8 mouse cellular contexts compared by ENCODE assay signal in genomic region chr15:100747121-100747963, GRCm38 (mm10). TPM values are rescaled to one million over a fixed set of nuclear protein-coding genes. Genes with fewer than 3 reads are reported as not detected.
DNase-seq lines count a peak whose midpoint lies in the region; ATAC-seq lines count a peak whose summit lies in the region.

No protein-coding gene starts in this region.

- intact Hi-C loops in gastrocnemius, postnatal 14 days (cut with DNase I; ENCODE audit: low total_unique reads) = no loop called here

- no peaks in the 10 kb centered on the region for H3K36me3 ChIP-seq in neural tube, embryonic 11.5 days (ENCODE audit: control insufficient read depth, insufficient read depth, low read length)
- no peaks in the 10 kb centered on the region for H3K36me3 ChIP-seq in hindbrain, embryonic 11.5 days (ENCODE audit: control insufficient read depth, insufficient read depth, low read length)
- H3K36me3 ChIP-seq in liver, embryonic 11.5 days (ENCODE audit: control insufficient read depth, insufficient read depth, low read length) = no peaks in the 10 kb centered on the region

- H3K4me2 ChIP-seq in neural tube, embryonic 11.5 days (ENCODE audit: low read depth) = peak overlapping the region; percentile 37
- peak overlapping the region; percentile 42 for H3K4me2 ChIP-seq in hindbrain, embryonic 11.5 days (replicated peaks; ENCODE audit: low read depth, low read length)
- peak overlapping the region; percentile 70 for H3K4me2 ChIP-seq in liver, embryonic 11.5 days

- H3K9me3 ChIP-seq in neural tube, embryonic 11.5 days (ENCODE audit: control insufficient read depth, low read length) = no peaks in the 10 kb centered on the region
- H3K9me3 ChIP-seq in hindbrain, embryonic 11.5 days (ENCODE audit: control insufficient read depth, low read length) = no peaks in the 10 kb centered on the region
- H3K9me3 ChIP-seq in liver, embryonic 11.5 days (ENCODE audit: control insufficient read depth, low read length) = no peaks in the 10 kb centered on the region

- H3K4me3 ChIP-seq in neural tube, embryonic 11.5 days (ENCODE audit: low read depth, low read length) = peak overlapping the region; percentile 19
- H3K4me3 ChIP-seq in hindbrain, embryonic 11.5 days (ENCODE audit: low read depth, low read length) = peak overlapping the region; percentile 6; the same call in 1 of the 2 replicates
- H3K4me3 ChIP-seq in liver, embryonic 11.5 days (ENCODE audit: low read depth, low read length) = peak overlapping the region; percentile 36

- no peaks in the 10 kb centered on the region; the same call in 1 of the 2 replicates for H3K4me1 ChIP-seq in neural tube, embryonic 11.5 days (ENCODE audit: control insufficient read depth, insufficient read depth, low read length)
- H3K4me1 ChIP-seq in hindbrain, embryonic 11.5 days (replicated peaks; ENCODE audit: control insufficient read depth, insufficient read depth, low read length) = no peaks in the 10 kb centered on the region
- H3K4me1 ChIP-seq in liver, embryonic 11.5 days (replicated peaks; ENCODE audit: control insufficient read depth, insufficient read depth, low read length) = peaks cover 15% of the 10 kb centered on the region

- ATAC-seq in neural tube, embryonic 11.5 days (ENCODE audit: insufficient read depth, low FRiP score, low TSS enrichment) = no peak
- ATAC-seq in hindbrain, embryonic 11.5 days (ENCODE audit: low FRiP score) = no peak
- ATAC-seq in liver, embryonic 11.5 days (replicated peaks; ENCODE audit: low FRiP score) = peak; percentile 97

- no peak overlapping the region for H3K27ac ChIP-seq in neural tube, embryonic 11.5 days (ENCODE audit: low read depth, low read length)
- no peak overlapping the region for H3K27ac ChIP-seq in hindbrain, embryonic 11.5 days (ENCODE audit: low read depth, low read length)
- H3K27ac ChIP-seq in liver, embryonic 11.5 days (ENCODE audit: low read depth, low read length) = peak overlapping the region; percentile 61; the same call in 1 of the 2 replicates

- H3K9ac ChIP-seq in neural tube, embryonic 11.5 days (ENCODE audit: low read length) = no peak overlapping the region
- no peak overlapping the region for H3K9ac ChIP-seq in hindbrain, embryonic 11.5 days (ENCODE audit: low read depth, low read length)
- peak overlapping the region; percentile 15 for H3K9ac ChIP-seq in liver, embryonic 11.5 days (ENCODE audit: low read depth, low read length)

- no peak for DNase-seq in neural tube, embryonic 11.5 days (ENCODE audit: low spot score)
- DNase-seq in neural tube, embryonic 10.5 days (ENCODE audit: extremely low spot score, low spot score) = no peak
- peak; percentile 64 for DNase-seq in embryo, embryonic 10 days (ENCODE audit: low spot score)
- peak; percentile 51 for DNase-seq in hindbrain, embryonic 11.5 days (ENCODE audit: low spot score)
- DNase-seq in liver, embryonic 11.5 days (ENCODE audit: low spot score) = no peak
- peak; percentile 40 for DNase-seq in retina, adult 2 months (ENCODE audit: low read depth, low spot score)
- no peak for DNase-seq in right cerebral cortex, postnatal 10 days (ENCODE audit: low spot score in 2 of 2)
- no peak for DNase-seq in gastrocnemius, postnatal 14 days

- no peaks in the 10 kb centered on the region for H3K27me3 ChIP-seq in neural tube, embryonic 11.5 days (ENCODE audit: control insufficient read depth, insufficient read depth, low read length)
- no peaks in the 10 kb centered on the region for H3K27me3 ChIP-seq in hindbrain, embryonic 11.5 days (ENCODE audit: control insufficient read depth, insufficient read depth, low read length)
- no peaks in the 10 kb centered on the region for H3K27me3 ChIP-seq in liver, embryonic 11.5 days (replicated peaks; ENCODE audit: control insufficient read depth, insufficient read depth, low read length)

- WGBS in neural tube, embryonic 11.5 days = under 1% methylated on average over 26 of the region's 27 CpGs
- WGBS in hindbrain, embryonic 11.5 days = 2% methylated on average over 24 of the region's 27 CpGs
- 3% methylated on average over 27 of the region's 27 CpGs for WGBS in liver, embryonic 11.5 days

RNA-seq across cellular contexts. Expression of gene Slc4a8, which starts 14.2 kb away (rescaled TPM):
- 7.9 and 11.3 TPM in 2 replicates for polyA plus RNA-seq in neural tube, embryonic 11.5 days (2014; fragmentation: Nextera tagmentation; extraction: Ambion mirVana)
- polyA plus RNA-seq in hindbrain, embryonic 11.5 days (2014; fragmentation: Nextera tagmentation; extraction: Ambion mirVana) = 6.6 and 9.0 TPM in 2 replicates
- polyA plus RNA-seq in liver, embryonic 11.5 days (2014; fragmentation: Nextera tagmentation; extraction: Ambion mirVana) = 1.5 TPM in 2 replicates
- 1 to 10 TPM; 2.0 to 6.0 TPM for total RNA-seq in gastrocnemius, postnatal 14 days (2021)

RNA-seq across cellular contexts. Expression of gene Galnt6, which starts 18.2 kb away (rescaled TPM):
- 0.11 TPM in 1 of 2 replicates, not detected in the other for polyA plus RNA-seq in neural tube, embryonic 11.5 days (2014; fragmentation: Nextera tagmentation; extraction: Ambion mirVana)
- 0.14 and 0.15 TPM in 2 replicates for polyA plus RNA-seq in hindbrain, embryonic 11.5 days (2014; fragmentation: Nextera tagmentation; extraction: Ambion mirVana)
- polyA plus RNA-seq in liver, embryonic 11.5 days (2014; fragmentation: Nextera tagmentation; extraction: Ambion mirVana) = 1.2 and 1.6 TPM in 2 replicates
- total RNA-seq in gastrocnemius, postnatal 14 days (2021) = under 1 TPM; 0.18 to 0.33 TPM

RNA-seq across cellular contexts. Expression of gene Cela1, which starts 59.6 kb away (rescaled TPM):
- 1.3 and 4.7 TPM in 2 replicates for polyA plus RNA-seq in neural tube, embryonic 11.5 days (2014; fragmentation: Nextera tagmentation; extraction: Ambion mirVana)
- polyA plus RNA-seq in hindbrain, embryonic 11.5 days (2014; fragmentation: Nextera tagmentation; extraction: Ambion mirVana) = 0.99 and 1.7 TPM in 2 replicates
- polyA plus RNA-seq in liver, embryonic 11.5 days (2014; fragmentation: Nextera tagmentation; extraction: Ambion mirVana) = 10.5 and 13.7 TPM in 2 replicates
- total RNA-seq in gastrocnemius, postnatal 14 days (2021) = not detected

Comparison
In these comparisons a context has a peak if more than half of its experiments do, and no peak if none do; other contexts are left out.
1. DNase-seq: peak in embryo, embryonic 10 days (single experiment), hindbrain, embryonic 11.5 days (single experiment) and retina, adult 2 months (single experiment); none in neural tube, embryonic 11.5 days (single experiment), neural tube, embryonic 10.5 days (single experiment), liver, embryonic 11.5 days (single experiment), right cerebral cortex, postnatal 10 days (0 of 2) and gastrocnemius, postnatal 14 days (single experiment).
2. Peak in every context shown above with its lines, with median percentiles within 50 percentile points of each other: H3K4me2 ChIP-seq and H3K4me3 ChIP-seq.